In the genomic region with DNA sequence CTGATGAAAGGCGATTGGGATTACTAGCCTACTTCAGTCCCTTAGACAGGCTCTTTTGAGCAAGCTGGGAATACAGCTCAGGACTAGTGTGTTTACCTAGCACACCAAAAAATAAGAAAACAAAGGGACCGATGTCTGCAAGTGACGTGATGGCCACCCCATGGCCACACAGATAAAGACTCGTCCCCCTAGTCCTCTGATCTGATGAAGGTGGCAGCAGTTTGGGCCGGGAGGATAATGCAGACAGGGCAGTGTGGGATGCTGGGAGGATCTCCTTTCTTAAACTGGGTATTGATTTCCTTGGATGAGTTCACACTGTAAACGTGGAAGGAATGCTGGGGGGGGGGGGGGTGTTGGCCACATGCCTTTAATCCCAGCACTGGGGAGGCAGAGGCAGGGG, we compare ENCODE assay signal across 21 mouse cellular contexts. TPM values are rescaled to one million over a fixed set of nuclear protein-coding genes. Genes with fewer than 3 reads are reported as not detected.
A peak's percentile ranks its signal among the peaks of the same experiment; 100 is the strongest.
DNase-seq lines count a peak whose midpoint lies in the region; ATAC-seq and TF ChIP-seq lines count a peak whose summit lies in the region.
"Had no signal": no experiment of that assay in that cellular context is flagged by ENCODE, and none has a peak within 500 bp of the region (broad histone marks: within the 10 kb centered on the region; RNA-seq: fewer than 3 reads in every experiment).

No protein-coding gene starts in this region.

- no peak for TF ChIP-seq CTCF in liver, postnatal 0 days (IDR thresholded peaks at IDR 0.05; ENCODE audit: low read depth)
- TF ChIP-seq CTCF in thymus, adult 2 months (IDR thresholded peaks at IDR 0.05; ENCODE audit: borderline replicate concordance, control insufficient read depth, extremely low read depth, insufficient read depth, low read length, poor library complexity): no peak

- H3K27me3 ChIP-seq in forebrain, embryonic 13.5 days: no peaks in the 10 kb centered on the region
- no peaks in the 10 kb centered on the region for H3K27me3 ChIP-seq in forebrain, embryonic 12.5 days
- H3K27me3 ChIP-seq in liver, postnatal 0 days (ENCODE audit: insufficient read depth, low read length): no peaks in the 10 kb centered on the region
- no peaks in the 10 kb centered on the region for H3K27me3 ChIP-seq in liver, embryonic 11.5 days (replicated peaks; ENCODE audit: control insufficient read depth, insufficient read depth, low read length)
- H3K27me3 ChIP-seq in thymus, adult 2 months (ENCODE audit: control insufficient read depth, insufficient read depth, low read length): no peaks in the 10 kb centered on the region
- H3K27me3 ChIP-seq: CH12.LX; embryonic facial prominence, embryonic 12.5 days; forebrain, embryonic 15.5 days; Patski had no signal

- H3K9me3 ChIP-seq in forebrain, embryonic 13.5 days (replicated peaks): no peaks in the 10 kb centered on the region
- no peaks in the 10 kb centered on the region for H3K9me3 ChIP-seq in forebrain, embryonic 12.5 days
- no peaks in the 10 kb centered on the region for H3K9me3 ChIP-seq in liver, postnatal 0 days (ENCODE audit: low read length)
- H3K9me3 ChIP-seq in liver, embryonic 11.5 days (ENCODE audit: control insufficient read depth, low read length): no peaks in the 10 kb centered on the region
- H3K9me3 ChIP-seq: embryonic facial prominence, embryonic 10.5 days; embryonic facial prominence, embryonic 12.5 days; forebrain, embryonic 15.5 days; G1E had no signal

- H3K4me3 ChIP-seq in forebrain, embryonic 13.5 days: no peak overlapping the region
- no peak overlapping the region for H3K4me3 ChIP-seq in forebrain, embryonic 12.5 days (replicated peaks)
- H3K4me3 ChIP-seq in liver, postnatal 0 days (ENCODE audit: low read depth, low read length): no peak overlapping the region
- H3K4me3 ChIP-seq in liver, embryonic 11.5 days (ENCODE audit: low read depth, low read length): no peak overlapping the region
- no peak overlapping the region for H3K4me3 ChIP-seq in thymus, adult 2 months (ENCODE audit: control insufficient read depth, insufficient read depth, low read length)
- H3K4me3 ChIP-seq: embryonic facial prominence, embryonic 10.5 days; embryonic facial prominence, embryonic 12.5 days; forebrain, embryonic 15.5 days had no signal

- H3K4me1 ChIP-seq in forebrain, embryonic 13.5 days: peaks cover 12% of the 10 kb centered on the region
- peaks cover 12% of the 10 kb centered on the region for H3K4me1 ChIP-seq in forebrain, embryonic 12.5 days
- H3K4me1 ChIP-seq in liver, postnatal 0 days (ENCODE audit: insufficient read depth): no peaks in the 10 kb centered on the region
- H3K4me1 ChIP-seq in liver, embryonic 11.5 days (replicated peaks; ENCODE audit: control insufficient read depth, insufficient read depth, low read length): no peaks in the 10 kb centered on the region
- H3K4me1 ChIP-seq in thymus, adult 2 months (replicated peaks; ENCODE audit: control insufficient read depth, insufficient read depth, low read length): peaks cover 8% of the 10 kb centered on the region; the same call in 1 of the 2 replicates
- H3K4me1 ChIP-seq: embryonic facial prominence, embryonic 12.5 days had no signal

- 0 out of 2 replicates have a peak overlapping the region, but pooled peaks have one; percentile 11 for H3K27ac ChIP-seq in forebrain, embryonic 13.5 days
- H3K27ac ChIP-seq in forebrain, embryonic 12.5 days: no peak overlapping the region
- H3K27ac ChIP-seq in liver, postnatal 0 days (ENCODE audit: low read depth): peak overlapping the region; percentile 39; the same call in 1 of the 2 replicates
- H3K27ac ChIP-seq in liver, embryonic 11.5 days (ENCODE audit: low read depth, low read length): no peak overlapping the region
- H3K27ac ChIP-seq in thymus, adult 2 months (ENCODE audit: control insufficient read depth, insufficient read depth, low read length): peak overlapping the region; percentile 49
- H3K27ac ChIP-seq: embryonic facial prominence, embryonic 10.5 days; embryonic facial prominence, embryonic 12.5 days; forebrain, embryonic 15.5 days had no signal

- TF ChIP-seq EP300 in liver, postnatal 0 days (IDR thresholded peaks at IDR 0.05; ENCODE audit: low read depth): no peak

- no peak for TF ChIP-seq POLR2A in thymus, adult 2 months (IDR thresholded peaks at IDR 0.05; ENCODE audit: control insufficient read depth, extremely low read depth, insufficient read depth, low read length, poor library complexity)

- no peak for ATAC-seq in forebrain, embryonic 13.5 days
- ATAC-seq in forebrain, embryonic 12.5 days (ENCODE audit: low FRiP score): no peak
- ATAC-seq in liver, postnatal 0 days: no peak
- no peak for ATAC-seq in liver, embryonic 11.5 days (replicated peaks; ENCODE audit: low FRiP score)
- ATAC-seq: activated CD4-positive, CD25-positive, alpha-beta regulatory T cell, adult 4 months; CD4-positive, CD25-positive, alpha-beta regulatory T cell, adult 4 months; forebrain, embryonic 15.5 days; forebrain, postnatal 0 days; Patski had no signal

- H3K9ac ChIP-seq in forebrain, embryonic 13.5 days: no peak overlapping the region
- no peak overlapping the region for H3K9ac ChIP-seq in forebrain, embryonic 12.5 days
- H3K9ac ChIP-seq in liver, postnatal 0 days (replicated peaks): no peak overlapping the region
- H3K9ac ChIP-seq in liver, embryonic 11.5 days (ENCODE audit: low read depth, low read length): no peak overlapping the region
- H3K9ac ChIP-seq: embryonic facial prominence, embryonic 12.5 days; forebrain, embryonic 15.5 days; forebrain, postnatal 0 days had no signal

- WGBS in forebrain, embryonic 13.5 days: 56% methylated on average over 6 of the region's 6 CpGs
- WGBS in forebrain, embryonic 12.5 days: 69% methylated on average over 6 of the region's 6 CpGs
- 67% methylated on average over 6 of the region's 6 CpGs for WGBS in liver, postnatal 0 days (ENCODE audit: insufficient replicate concordance)
- WGBS in liver, embryonic 11.5 days: 71% methylated on average over 6 of the region's 6 CpGs
- WGBS in thymus, adult 2 months: 87% methylated on average over 6 of the region's 6 CpGs

- H3K4me2 ChIP-seq in forebrain, embryonic 13.5 days: no peak overlapping the region
- no peak overlapping the region for H3K4me2 ChIP-seq in forebrain, embryonic 12.5 days
- no peak overlapping the region for H3K4me2 ChIP-seq in liver, postnatal 0 days (ENCODE audit: low read depth, low read length)
- no peak overlapping the region for H3K4me2 ChIP-seq in liver, embryonic 11.5 days
- H3K4me2 ChIP-seq: embryonic facial prominence, embryonic 12.5 days; forebrain, embryonic 15.5 days had no signal

- no peaks in the 10 kb centered on the region for H3K36me3 ChIP-seq in forebrain, embryonic 13.5 days (ENCODE audit: poor library complexity, severe bottlenecking)
- H3K36me3 ChIP-seq in forebrain, embryonic 12.5 days (replicated peaks): no peaks in the 10 kb centered on the region
- H3K36me3 ChIP-seq in liver, postnatal 0 days (replicated peaks; ENCODE audit: insufficient read depth, low read length): no peaks in the 10 kb centered on the region
- H3K36me3 ChIP-seq in liver, embryonic 11.5 days (ENCODE audit: control insufficient read depth, insufficient read depth, low read length): no peaks in the 10 kb centered on the region
- H3K36me3 ChIP-seq in thymus, adult 2 months (ENCODE audit: control insufficient read depth, insufficient read depth, low read length): no peaks in the 10 kb centered on the region
- H3K36me3 ChIP-seq: forebrain, embryonic 15.5 days had no signal

- no peak for DNase-seq in liver, postnatal 0 days
- no peak for DNase-seq in liver, embryonic 11.5 days (ENCODE audit: low spot score)
- DNase-seq in thymus, adult 2 months: no peak
- DNase-seq in thymus, postnatal 25 days: no peak
- DNase-seq: B cell, adult 2 months; cerebellum, adult 11-12 months; cerebellum, adult 2 months; cerebellum, adult 9-10 months; cerebellum, postnatal 10 days; cerebellum, postnatal 25 days; forebrain, postnatal 0 days had no signal

RNA-seq across cellular contexts. Expression of a gene that starts 13.0 kb away (rescaled TPM):
- 68.1 and 76.7 TPM in 2 replicates for polyA plus RNA-seq in forebrain, embryonic 13.5 days (2015; fragmentation: Nextera tagmentation; extraction: Ambion mirVana)
- polyA plus RNA-seq in forebrain, embryonic 12.5 days (2016; fragmentation: Nextera tagmentation; extraction: Ambion mirVana): 69.1 and 78.0 TPM in 2 replicates
- 14.8 and 16.0 TPM in 2 replicates for polyA plus RNA-seq in liver, postnatal 0 days (2015; fragmentation: Nextera tagmentation; extraction: Ambion mirVana)
- polyA plus RNA-seq in liver, embryonic 11.5 days (2014; fragmentation: Nextera tagmentation; extraction: Ambion mirVana): 50.3 and 54.3 TPM in 2 replicates
- polyA plus RNA-seq in thymus, adult 2 months (2012; rRNA removed): 52.5 and 59.3 TPM in 2 replicates

RNA-seq across cellular contexts. Expression of a gene that starts 25.7 kb away (rescaled TPM):
- 141 and 152 TPM in 2 replicates for polyA plus RNA-seq in forebrain, embryonic 13.5 days (2015; fragmentation: Nextera tagmentation; extraction: Ambion mirVana)
- polyA plus RNA-seq in forebrain, embryonic 12.5 days (2016; fragmentation: Nextera tagmentation; extraction: Ambion mirVana): 134 and 141 TPM in 2 replicates
- polyA plus RNA-seq in liver, postnatal 0 days (2015; fragmentation: Nextera tagmentation; extraction: Ambion mirVana): 14.6 and 15.1 TPM in 2 replicates
- 28.2 and 32.7 TPM in 2 replicates for polyA plus RNA-seq in liver, embryonic 11.5 days (2014; fragmentation: Nextera tagmentation; extraction: Ambion mirVana)
- polyA plus RNA-seq in thymus, adult 2 months (2012; rRNA removed): 10.4 and 14.7 TPM in 2 replicates

Comparison
In these comparisons a context has a peak if more than half of its experiments do, and no peak if none do; other contexts are left out.
1. H3K27ac ChIP-seq: peak in forebrain, embryonic 13.5 days (single experiment), liver, postnatal 0 days (single experiment) and thymus, adult 2 months (single experiment); none in forebrain, embryonic 12.5 days (single experiment) and liver, embryonic 11.5 days (single experiment).